In genomic region chr8:84697166-84698130, GRCm38 (mm10) we compare ENCODE assay signal across 8 mouse cellular contexts. TPM values are rescaled to one million over a fixed set of nuclear protein-coding genes. Genes with fewer than 3 reads are reported as not detected.
DNase-seq lines count a peak whose midpoint lies in the region; ATAC-seq lines count a peak whose summit lies in the region.

No protein-coding gene starts in this region.

- H3K9ac ChIP-seq in limb, embryonic 11.5 days (ENCODE audit: low read length): no peak overlapping the region

- H3K27ac ChIP-seq in limb, embryonic 11.5 days (replicated peaks; ENCODE audit: low read depth, low read length): no peak overlapping the region

- peaks cover 22% of the 10 kb centered on the region for H3K36me3 ChIP-seq in limb, embryonic 11.5 days (ENCODE audit: control insufficient read depth, insufficient read depth, low read length)

- 85% methylated on average over 14 of the region's 14 CpGs for WGBS in limb, embryonic 11.5 days

- DNase-seq in cerebellum, postnatal 25 days: peak; percentile 60 to 74
- DNase-seq in left cerebral cortex, postnatal 4 days: peak; percentile 75
- DNase-seq in left cerebral cortex, postnatal 36 days (ENCODE audit: low spot score in 2 of 2): no peak
- DNase-seq in R1 (ENCODE audit: low read depth, low spot score): peak; percentile 83
- DNase-seq in limb, embryonic 11.5 days (ENCODE audit: low spot score): peak; percentile 58
- DNase-seq in thymus, postnatal 36 days: peak; percentile 56 to 59
- no peak for DNase-seq in urinary bladder, postnatal 36 days (ENCODE audit: low spot score in 2 of 2)

- peaks cover 7% of the 10 kb centered on the region for H3K4me1 ChIP-seq in limb, embryonic 11.5 days (ENCODE audit: control insufficient read depth, insufficient read depth, low read length)

- intact Hi-C loops in left cerebral cortex, postnatal 4 days (cut with DNase I): loop anchor here (2.0 kb wide), 1 partner anchor 117 kb away; no protein-coding TSS in a partner anchor
- intact Hi-C loops in left cerebral cortex, postnatal 36 days (cut with DNase I): no loop called here

- H3K9me3 ChIP-seq in limb, embryonic 11.5 days (ENCODE audit: control insufficient read depth, low read length): no peaks in the 10 kb centered on the region

- H3K4me2 ChIP-seq in limb, embryonic 11.5 days (ENCODE audit: low read depth, severe bottlenecking): no peak overlapping the region

- ATAC-seq in cerebellum, adult (ENCODE audit: insufficient number of reproducible peaks, low FRiP score, low TSS enrichment): no peak
- ATAC-seq in limb, embryonic 11.5 days (ENCODE audit: insufficient number of reproducible peaks, low FRiP score, low TSS enrichment, low read depth): no peak

- H3K4me3 ChIP-seq in limb, embryonic 11.5 days (ENCODE audit: low read depth, low read length): no peak overlapping the region

- peaks cover 14% of the 10 kb centered on the region for H3K27me3 ChIP-seq in limb, embryonic 11.5 days (ENCODE audit: control insufficient read depth, insufficient read depth, low read length)

RNA-seq across cellular contexts. Expression of gene Lyl1, which starts 3.8 kb away (rescaled TPM):
- total RNA-seq in left cerebral cortex, postnatal 4 days (2021): 1 to 10 TPM; 3.0 to 3.3 TPM
- total RNA-seq in left cerebral cortex, postnatal 36 days (2021): 1 to 10 TPM; 2.4 to 3.4 TPM
- polyA plus RNA-seq in limb, embryonic 11.5 days (2014; fragmentation: Nextera tagmentation; extraction: Ambion mirVana): 3.9 and 4.8 TPM in 2 replicates

RNA-seq across cellular contexts. Expression of gene Nacc1, which starts 9.8 kb away (rescaled TPM):
- 10 to 100 TPM; 68.4 to 72.1 TPM for total RNA-seq in left cerebral cortex, postnatal 4 days (2021)
- 10 to 100 TPM; 94.2 to 99.7 TPM for total RNA-seq in left cerebral cortex, postnatal 36 days (2021)
- 26.4 and 26.7 TPM in 2 replicates for polyA plus RNA-seq in limb, embryonic 11.5 days (2014; fragmentation: Nextera tagmentation; extraction: Ambion mirVana)

RNA-seq across cellular contexts. Expression of gene Trmt1, which starts 11.3 kb away (rescaled TPM):
- 100 to 1,000 TPM; 110 to 112 TPM for total RNA-seq in left cerebral cortex, postnatal 4 days (2021)
- total RNA-seq in left cerebral cortex, postnatal 36 days (2021): 100 to 1,000 TPM in 1 of 2 experiments, 10 to 100 TPM in 1; 84.5 to 124 TPM
- polyA plus RNA-seq in limb, embryonic 11.5 days (2014; fragmentation: Nextera tagmentation; extraction: Ambion mirVana): 65.7 and 65.9 TPM in 2 replicates

RNA-seq across cellular contexts. Expression of gene G430095P16Rik, which starts 25.4 kb away (rescaled TPM):
- not detected for total RNA-seq in left cerebral cortex, postnatal 4 days (2021)
- total RNA-seq in left cerebral cortex, postnatal 36 days (2021): not detected
- polyA plus RNA-seq in limb, embryonic 11.5 days (2014; fragmentation: Nextera tagmentation; extraction: Ambion mirVana): 7.7 and 8.6 TPM in 2 replicates

RNA-seq across cellular contexts. Expression of gene Ier2, which starts 34.8 kb away (rescaled TPM):
- 10 to 100 TPM; 10.2 to 10.7 TPM for total RNA-seq in left cerebral cortex, postnatal 4 days (2021)
- 10 to 100 TPM in 1 of 2 experiments, 1 to 10 TPM in 1; 5.6 to 27.6 TPM for total RNA-seq in left cerebral cortex, postnatal 36 days (2021)
- polyA plus RNA-seq in limb, embryonic 11.5 days (2014; fragmentation: Nextera tagmentation; extraction: Ambion mirVana): 149 and 156 TPM in 2 replicates

Comparison
In these comparisons a context has a peak if more than half of its experiments do, and no peak if none do; other contexts are left out.
1. DNase-seq: peak in cerebellum, postnatal 25 days (2 of 2), left cerebral cortex, postnatal 4 days (single experiment), R1 (single experiment), limb, embryonic 11.5 days (single experiment) and thymus, postnatal 36 days (2 of 2); none in left cerebral cortex, postnatal 36 days (0 of 2) and urinary bladder, postnatal 36 days (0 of 2).